Mouse (Mus musculus): Measurements from ENCODE around the gene Mecom.

GRCm38 (mm10) chr3:30192294-30193007 is 355.4 kb downstream of the Mecom start:
- TF ChIP-seq EP300 (IDR thresholded peaks at IDR 0.05; ENCODE audit: low read length) (no peak), CTCF (conservative IDR thresholded peaks at IDR 0.05 in 1 of 2, IDR thresholded peaks at IDR 0.05 in 1 of 2; ENCODE audit: low read depth in 2 of 2, low read length in 2 of 2) (no peak), SIN3A (IDR thresholded peaks at IDR 0.05; ENCODE audit: low read length) (no peak), E2F4 (IDR thresholded peaks at IDR 0.05; ENCODE audit: insufficient replicate concordance, low read depth, low read length) (no peak), HCFC1 (IDR thresholded peaks at IDR 0.05; ENCODE audit: low read depth, low read length) (no peak), TCF12 (IDR thresholded peaks at IDR 0.05; ENCODE audit: low read depth, low read length) (no peak), ZC3H11A (IDR thresholded peaks at IDR 0.05; ENCODE audit: low read depth, low read length) (no peak), IRF4 (IDR thresholded peaks at IDR 0.05; ENCODE audit: low read depth, low read length) (no peak), USF1 (IDR thresholded peaks at IDR 0.05; ENCODE audit: low read depth, low read length) (no peak), MAFK (IDR thresholded peaks at IDR 0.05; ENCODE audit: insufficient replicate concordance, low read length) (no peak)

All from CH12.LX (cell line).